Mouse (Mus musculus) bone marrow, adult 2 months (tissue): ENCODE results near the gene Pex10.

Experiments used
- CTCF ChIP-seq: fragments of 200-500 bp; IDR thresholded peaks from 2 replicates; pipeline ENCODE4 v1.5.1; 2011; ENCODE audit warnings: low read length, control low read depth; ENCODE audit not compliant: control insufficient read depth, insufficient read depth
- POLR2A ChIP-seq: fragments of 200-500 bp; IDR thresholded peaks from 2 replicates; pipeline ENCODE4 v1.6.1; 2011; ENCODE audit warnings: low read depth, mild to moderate bottlenecking, control low read depth, low read length, borderline replicate concordance; ENCODE audit not compliant: control insufficient read depth

- TF ChIP-seq CTCF = no peak
- TF ChIP-seq POLR2A = no peak
Observed at GRCm38 (mm10) chr4:155118278-155118677, 51.5 kb downstream of the Pex10 start.
